Mouse (Mus musculus) urinary bladder, postnatal 25 days (tissue): ENCODE measurements around the gene Rap1gap.

Experiments used
- DNase-seq: peaks from one replicate; pipeline ENCODE4 v3.0.0; 2022; ENCODE audit warnings: low spot score

The Rap1gap gene

DNA sequence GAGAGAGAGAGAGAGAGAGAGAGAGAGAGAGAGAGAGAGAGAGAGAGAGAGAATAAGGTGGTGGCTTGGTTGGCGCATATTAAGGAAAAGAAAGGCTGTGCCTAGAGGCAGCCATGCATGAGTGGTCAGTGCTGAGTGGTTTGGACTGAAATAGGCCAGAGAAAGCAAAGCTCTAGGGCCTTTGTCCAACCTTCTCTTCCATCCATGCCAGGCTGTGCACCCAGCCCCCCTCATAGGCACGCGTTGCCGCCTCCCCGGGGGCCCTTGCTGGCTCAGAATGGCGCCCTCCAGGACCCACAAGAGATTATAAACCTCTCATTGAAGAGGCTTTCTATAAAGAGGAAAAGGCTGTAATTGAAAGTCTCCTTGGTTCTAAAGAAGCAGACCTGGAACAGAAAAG, 3.0 kb upstream of the Rap1gap start:
- DNase-seq: no peak

DNA sequence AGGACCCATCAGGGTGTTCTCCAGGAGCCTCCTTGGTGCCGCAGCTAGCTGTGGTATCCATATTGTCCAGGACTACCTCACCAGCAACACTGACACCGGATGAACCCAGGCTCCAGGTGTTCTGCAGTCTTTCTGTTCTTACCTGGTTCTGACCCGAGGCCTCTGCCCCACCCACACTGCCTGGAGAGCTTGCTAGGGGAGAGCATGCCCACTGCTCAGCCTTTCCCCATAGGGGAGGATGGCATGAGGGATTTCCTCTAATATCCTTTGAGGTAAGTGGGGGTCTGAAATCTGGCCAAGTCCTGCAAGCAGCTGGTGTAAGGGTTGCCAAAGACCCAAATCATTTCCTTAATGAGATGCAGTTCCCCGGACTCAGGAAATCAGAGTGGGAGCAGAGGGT, 1.0 kb upstream of the Rap1gap start:
- DNase-seq: no peak

DNA sequence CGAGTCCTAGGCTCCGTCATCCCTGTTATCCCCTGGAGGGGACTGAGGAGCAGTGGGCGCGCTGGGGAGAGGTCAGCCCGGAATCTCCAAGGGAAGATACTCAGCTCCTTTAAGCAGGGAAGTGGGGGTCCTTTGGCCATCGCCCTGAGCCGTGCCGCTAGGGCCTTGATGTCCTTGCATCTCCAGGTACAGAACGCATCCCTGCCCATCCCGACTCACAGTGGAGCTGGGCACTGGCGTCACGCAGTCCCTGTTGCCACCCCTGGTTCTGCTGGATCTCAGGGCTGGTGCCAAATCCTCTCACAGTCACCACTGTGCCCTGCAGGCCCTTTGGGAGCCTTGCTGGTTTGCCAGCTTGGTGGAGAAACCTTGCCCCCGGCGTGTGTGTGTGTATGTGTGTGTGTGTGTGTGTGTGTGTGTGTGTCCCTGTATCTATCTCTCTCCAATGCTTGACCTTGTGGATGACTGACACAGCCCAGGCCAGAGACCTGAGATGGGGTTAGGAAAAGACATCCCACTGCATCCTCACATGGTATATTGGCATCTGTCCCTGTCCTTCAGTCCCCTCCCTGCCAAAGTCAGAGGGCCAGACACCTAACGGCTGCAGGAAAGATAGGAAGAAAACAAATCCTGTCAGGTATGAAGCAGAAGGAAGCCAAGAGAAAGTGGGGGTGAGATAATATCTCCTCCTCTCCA, 602 bp downstream of the Rap1gap start:
- no peak for DNase-seq

DNA sequence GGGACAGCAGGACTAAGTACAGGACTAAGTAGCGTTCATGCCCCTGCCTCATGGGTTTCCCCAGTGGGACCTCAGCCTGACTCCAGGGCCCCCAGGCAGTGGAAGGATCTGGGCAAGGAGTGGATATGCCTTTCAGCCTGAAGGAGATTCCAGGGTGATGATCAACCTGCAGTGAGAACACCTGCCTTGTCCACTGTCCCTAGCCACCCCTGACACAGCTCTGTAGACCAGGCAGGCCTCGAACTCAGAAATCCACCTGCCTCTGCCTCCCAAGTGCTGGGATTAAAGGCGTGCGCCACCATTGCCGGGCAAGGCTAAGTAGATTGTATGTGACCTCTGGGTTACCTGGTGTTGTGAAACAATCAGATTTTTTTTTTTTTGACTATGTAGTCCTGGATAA, 1.3 kb downstream of the Rap1gap start:
- DNase-seq: no peak

DNA sequence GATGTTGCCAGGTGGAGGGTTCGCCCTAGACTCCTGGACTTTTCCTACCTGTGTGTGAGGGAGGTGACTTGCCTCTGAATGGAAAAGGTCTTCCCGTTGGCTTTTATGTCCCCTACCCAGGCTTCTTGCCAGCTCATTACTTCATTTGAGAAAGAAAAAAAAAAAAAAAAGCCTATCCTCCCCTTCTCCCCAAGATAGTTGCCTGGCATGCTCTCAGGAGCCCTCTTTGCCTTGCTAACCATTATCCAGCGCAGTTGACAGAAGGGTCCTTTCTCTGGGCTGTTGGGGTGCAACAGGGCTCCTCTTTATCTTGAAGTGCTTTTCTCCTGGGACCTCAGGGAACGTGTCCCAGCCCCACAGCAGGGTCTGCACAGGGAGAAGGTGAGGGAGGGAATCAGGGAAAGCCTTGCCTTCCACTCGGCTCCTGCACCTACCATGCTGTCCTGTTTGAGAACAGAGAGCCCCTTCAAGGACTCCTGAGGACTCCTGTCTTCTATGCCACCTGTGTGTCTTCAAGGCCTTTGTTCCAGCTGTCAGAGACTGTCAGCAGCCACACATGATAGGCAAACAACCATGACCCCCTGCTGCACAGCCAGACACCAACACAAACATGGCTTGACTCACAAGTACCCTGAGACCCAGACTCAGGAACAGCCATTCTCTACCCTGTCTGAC, 1.9 kb downstream of the Rap1gap start:
- no peak for DNase-seq

DNA sequence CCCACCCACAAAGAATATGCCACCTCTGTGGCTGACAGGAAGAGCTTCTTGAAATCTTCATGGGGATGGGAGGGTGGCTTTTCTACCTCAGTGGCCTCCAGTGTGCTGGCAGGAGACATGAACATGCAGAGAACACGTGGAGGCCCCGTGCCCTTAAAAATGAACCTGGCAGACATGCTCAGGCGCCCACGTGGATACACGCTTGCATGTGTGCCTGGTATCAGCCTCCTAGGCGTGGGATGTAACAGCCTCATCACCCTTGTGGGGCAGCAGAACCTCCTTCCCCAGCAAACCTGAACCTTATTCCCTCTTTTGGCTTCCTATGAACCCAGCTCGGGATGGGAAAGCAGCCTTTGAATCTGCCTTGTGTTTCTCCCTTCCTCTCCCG, 2.4 kb downstream of the Rap1gap start:
- DNase-seq: no peak

DNA sequence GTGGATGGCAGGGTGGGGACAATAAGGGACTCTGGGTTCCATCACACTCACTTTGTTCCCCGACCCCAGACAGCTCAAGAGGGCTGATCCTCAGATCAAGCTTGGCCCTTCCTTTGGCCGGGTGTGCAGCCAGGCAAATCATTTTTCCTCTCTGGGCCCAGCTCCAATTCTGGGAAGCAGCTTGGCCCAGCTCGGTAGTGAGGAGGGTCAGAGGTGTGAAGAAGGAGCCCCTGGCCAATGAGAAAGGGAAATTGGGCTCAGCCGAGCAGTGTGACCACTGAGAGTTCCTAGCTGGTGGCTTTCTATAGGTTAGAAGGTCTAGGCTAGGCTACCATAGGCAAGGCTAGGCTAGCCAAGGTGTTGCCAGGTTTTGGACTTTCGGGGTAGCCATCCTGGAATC, 3.2 kb downstream of the Rap1gap start:
- no peak for DNase-seq

DNA sequence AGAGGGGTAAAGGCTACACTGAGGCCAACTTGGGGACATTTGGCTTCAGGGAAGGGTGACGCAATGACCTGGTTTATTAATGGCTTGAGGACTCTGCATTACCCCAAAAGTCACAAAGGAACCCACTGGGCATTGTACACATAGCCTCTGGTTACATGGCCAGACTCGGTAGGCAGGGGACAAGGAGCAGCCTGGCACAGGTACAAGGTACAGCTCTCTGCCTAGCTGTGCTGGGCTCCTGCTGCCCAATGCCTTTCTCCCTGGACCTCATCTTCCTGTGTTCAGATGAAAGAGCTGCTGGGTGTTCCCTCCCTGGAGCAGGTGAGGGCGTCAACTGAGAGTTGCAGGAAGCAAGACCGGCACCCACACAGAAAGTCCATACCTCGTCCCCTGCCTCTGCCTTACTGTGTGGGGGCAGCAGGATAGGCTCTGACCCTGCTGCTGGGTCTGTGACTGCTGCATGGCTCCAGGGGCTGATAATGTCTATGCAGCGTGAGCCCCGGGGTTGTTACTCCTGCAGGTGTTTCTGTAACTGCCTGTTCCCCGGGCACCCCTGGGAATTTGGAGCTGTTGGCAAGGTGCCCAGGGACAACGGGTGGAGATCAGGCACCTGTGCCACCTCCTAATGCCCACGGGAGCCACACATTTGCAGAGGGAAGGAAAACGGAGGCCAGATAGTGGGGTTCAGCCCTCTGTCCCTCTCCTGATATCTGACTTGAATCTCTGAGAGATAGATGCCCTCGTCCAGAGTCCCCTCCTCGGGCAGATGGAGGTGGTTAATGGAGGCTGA, 7.4 kb downstream of the Rap1gap start:
- DNase-seq: no peak

DNA sequence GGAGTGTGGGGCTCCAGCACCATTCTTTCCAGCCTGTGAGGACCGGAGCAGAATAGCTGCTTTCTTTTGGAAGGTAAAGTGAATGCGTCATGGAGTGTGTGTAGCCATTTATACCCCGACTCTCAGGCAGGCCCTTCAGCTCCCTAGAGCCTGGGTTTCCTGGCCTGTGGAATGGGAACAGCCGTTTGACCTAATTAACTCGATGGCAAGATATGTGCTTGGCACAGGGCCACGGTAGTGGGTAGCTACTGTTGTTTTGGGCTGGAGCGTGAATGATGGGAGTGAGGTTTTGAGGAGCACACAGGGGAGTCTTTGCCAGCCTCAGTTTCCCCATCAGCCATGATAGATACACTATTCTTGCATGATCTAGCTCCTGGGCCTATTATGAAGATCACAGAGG, 11.0 kb downstream of the Rap1gap start:
- DNase-seq: no peak

DNA sequence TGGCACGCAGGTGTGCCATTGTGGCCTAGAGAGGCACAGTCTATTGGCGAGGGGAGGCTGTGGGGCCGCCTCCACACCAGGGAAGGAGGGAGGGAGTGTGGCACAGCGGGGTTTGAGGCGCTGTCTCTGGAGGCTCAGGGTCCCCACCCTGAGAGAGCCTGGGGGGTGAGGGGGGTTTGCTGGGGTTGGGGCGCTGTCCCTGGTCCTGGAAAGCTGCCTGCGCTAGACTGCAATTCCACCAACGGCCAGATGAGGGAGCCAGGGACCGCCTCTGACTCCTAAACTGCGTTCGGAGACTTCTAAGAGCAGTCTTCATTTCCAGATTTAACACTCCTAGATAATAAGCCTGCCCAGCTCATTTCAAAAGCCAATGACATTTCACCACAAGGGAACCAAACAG, 11.5 kb downstream of the Rap1gap start:
- peak; percentile 68 for DNase-seq

DNA sequence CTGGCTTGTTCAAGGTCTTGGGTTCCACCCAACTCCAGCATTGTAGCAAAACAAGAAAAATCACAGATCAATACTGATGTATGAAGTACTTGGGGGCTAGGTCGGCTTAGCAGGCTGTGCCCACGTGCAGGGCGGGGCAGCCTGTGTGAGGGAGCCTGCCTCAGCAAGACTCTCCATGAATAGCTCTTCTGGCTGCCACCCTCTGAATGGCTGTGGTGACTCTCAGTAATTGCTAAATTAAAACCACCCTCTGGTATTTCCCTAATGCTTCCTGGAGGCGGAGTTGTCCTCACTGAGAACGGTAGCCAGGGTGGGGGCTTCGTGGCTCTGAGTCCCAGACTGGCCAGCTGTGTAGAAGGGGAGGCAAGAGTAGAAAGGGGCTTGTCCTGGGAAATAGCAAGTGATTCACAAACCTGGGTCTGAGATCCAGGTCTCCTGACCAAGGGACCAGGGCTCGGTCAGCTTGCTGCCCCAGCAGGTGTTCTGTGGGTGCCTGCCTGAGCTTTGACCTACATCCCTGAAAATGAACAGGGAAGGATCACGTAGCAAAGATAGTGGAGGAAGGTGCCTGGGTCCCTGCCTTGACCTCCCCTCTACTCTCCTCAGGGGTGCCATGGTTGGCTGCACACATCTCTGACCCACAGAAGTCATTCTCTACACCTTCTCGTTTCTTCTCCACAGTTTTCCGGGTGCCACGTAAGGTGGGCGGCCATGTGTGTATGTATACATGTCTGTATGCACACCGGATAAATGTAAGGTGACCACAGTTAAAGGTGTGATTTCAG, 12.4 kb downstream of the Rap1gap start:
- DNase-seq: no peak

DNA sequence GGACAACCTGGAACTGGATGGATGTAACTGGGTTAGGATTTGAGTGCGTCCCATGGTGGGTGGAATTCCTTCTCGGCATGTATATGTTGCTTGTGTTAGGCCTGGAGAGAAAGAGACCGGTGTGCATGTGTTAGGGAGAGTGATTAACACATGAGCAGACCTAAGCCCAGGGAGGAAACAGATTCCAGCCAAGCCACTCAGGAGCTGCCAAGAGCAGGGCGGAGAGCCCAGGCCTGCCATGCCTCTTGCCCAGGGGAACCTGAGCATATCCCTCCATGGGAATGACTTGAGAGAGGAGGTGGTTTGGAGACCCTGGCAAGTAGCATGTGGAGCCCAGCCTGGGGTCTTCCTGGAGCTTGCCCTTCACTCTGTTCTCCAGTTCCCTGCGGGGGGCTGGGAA, 13.4 kb downstream of the Rap1gap start:
- no peak for DNase-seq

DNA sequence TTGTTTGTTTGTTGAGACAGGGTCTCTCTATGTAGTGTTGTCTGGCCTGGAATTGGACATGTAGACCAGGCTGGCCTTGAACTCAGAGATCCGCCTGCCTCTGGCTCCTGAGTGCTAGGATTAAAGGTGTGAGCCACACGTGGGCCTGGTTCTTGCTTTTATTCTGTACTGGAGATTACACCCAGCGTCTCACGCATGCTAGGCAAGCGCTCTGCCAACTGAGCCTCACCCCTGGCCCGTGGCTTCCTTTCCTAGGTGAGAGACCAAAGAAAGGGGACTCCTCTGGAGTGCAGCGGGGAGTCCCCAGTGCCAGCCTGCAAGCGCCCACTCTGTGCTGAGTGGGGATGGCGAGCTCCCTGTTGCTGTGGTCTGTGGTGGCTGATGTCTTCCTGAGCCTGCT, 14.0 kb downstream of the Rap1gap start:
- no peak for DNase-seq

DNA sequence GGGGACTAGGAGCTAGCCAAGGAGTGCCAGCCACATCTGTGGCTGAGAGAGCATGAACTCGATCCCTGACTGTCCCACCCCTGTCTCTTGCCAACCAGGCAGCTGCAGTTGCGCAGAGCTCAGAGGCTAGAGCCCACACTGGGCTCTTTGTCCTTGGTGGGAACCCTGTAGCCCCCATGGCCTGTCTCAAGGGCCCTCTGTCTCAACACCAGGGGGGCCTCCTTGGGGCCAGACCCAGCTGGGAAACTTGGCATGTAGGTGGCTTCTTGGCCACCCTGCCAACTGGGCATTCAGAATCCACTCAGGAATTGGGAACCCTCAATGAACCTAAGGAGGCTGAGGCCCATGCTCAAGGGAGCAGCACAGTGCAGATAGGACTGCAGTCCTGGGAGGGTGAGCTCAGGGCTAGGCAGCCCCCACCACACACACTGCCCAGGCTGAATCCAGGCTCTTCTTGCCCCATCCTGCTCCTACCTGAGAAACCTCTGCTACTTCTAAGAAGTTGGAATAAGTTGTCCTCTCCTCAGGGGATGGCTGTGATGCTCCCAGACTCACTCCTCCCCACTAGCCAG, 15.5 kb downstream of the Rap1gap start:
- no peak for DNase-seq

DNA sequence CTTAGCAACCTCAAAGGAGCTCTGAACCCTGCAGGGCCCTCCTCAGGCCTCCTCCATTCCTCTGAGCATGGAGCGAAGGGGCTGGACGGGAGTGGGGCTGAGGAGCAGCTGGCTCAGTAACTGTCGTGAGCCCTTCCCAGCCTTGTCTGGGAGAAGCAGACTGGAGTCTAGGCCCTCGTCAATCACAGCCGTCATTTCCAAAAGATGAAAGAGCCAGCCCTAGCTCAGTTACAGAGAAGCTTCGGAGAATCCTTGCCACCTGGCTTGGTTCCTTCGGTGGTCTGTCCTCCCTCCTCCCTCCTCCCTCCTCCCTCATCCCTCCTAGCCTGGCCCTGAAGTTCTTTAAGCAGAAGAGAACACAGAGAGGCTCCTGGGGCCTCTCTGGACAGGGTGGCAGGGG, 16.2 kb downstream of the Rap1gap start:
- DNase-seq: no peak

DNA sequence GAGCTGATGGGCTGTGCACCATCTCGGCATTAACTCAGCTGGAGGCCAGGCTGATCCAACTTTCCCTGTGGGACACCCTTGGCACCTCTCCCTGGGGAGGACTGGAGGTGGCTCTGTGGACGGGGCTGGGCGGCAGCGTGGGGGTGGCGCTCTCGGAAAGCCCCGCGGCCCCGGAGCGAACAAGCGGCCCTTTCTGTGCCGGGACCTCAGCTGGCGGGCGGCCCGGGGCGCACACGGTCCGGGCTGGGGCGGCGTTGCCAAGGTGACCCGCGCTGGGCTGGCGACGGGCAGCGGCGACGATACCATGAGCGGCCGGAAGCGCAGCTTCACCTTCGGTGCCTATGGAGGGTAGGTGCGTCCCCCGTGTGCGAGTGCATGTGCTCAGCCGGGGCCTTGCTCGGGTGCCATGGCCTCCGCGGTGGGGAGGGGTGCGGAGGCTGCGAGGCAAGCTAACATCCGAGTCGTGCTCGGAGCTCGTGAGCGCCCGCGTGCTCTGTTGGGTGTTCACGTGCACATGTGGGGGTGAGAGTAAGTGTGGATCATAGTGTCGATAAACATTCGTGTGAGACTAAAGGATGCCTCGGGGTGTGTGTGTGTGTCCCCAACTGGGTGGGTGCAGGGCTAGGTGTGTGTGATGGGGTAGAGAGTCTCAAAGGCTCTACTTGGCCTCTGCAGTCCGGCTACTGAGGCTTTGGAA, 17.0 kb downstream of the Rap1gap start:
- no peak for DNase-seq

DNA sequence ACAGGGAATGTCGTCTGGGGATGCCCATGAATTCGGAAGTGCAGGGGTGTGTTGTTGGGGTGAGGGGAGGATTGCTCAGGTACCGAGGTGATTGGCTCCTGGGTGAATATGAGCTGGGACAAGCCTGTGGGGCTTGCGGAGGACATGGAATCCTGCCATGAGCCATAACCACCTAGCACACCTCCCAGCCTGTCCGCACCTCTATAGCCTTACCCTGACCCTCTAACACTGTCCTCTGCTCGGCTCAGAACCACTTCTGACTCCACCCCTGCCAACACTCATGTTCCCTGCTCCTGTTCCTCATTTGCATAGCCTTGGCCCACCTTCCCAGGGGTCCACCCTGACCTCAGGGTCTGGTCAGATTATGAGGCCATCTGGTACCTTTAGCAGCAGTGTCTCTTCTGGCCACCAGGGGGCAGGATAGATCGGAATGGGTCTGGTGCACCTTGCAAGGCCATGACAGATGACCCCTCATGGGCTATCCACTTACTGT, 18.5 kb downstream of the Rap1gap start:
- peak; percentile 45 for DNase-seq

DNA sequence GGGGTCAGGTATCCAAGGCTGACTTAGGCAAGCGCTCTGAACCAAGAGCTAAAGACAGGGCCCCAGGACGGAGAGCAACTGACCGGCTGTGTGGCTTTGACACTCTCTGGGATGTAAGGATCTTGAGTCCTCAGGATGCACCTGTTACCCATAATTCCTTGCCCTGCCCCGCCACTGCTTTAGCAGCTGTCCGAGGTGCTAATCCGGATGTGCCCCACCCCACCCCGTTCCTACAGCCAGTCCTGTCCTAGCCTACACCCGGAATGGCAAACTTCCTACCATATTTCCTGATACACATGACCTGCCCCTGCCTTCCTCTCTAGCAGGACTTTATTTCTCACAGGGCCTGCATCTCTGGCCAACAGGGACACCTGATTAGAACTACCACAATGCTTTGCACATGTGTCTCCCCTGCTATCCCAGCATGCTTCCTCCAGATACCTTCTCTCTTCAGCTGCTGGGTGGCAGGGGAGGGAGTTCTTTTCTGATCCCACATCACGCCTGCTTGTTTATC, 20.4 kb downstream of the Rap1gap start:
- no peak for DNase-seq

DNA sequence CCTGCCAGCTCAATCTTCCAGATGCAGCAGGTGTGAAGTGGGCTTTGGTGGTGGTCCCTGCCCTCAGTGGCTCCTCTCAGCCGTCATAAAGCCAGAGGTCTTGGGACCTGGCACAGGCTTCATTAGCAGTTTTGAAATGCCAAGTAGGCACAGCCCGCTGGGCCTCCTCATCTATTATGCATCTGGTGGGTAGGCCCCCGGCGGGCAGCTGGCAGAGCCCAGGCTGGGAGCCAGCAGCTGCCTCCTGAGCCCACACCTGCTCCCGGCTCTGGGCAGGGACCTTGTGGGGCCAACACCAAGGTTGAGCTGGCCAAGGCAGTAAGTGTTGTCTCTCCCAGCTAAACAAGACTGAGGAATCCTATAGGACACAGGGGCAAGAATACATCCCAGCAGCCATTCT, 21.8 kb downstream of the Rap1gap start:
- DNase-seq: no peak

DNA sequence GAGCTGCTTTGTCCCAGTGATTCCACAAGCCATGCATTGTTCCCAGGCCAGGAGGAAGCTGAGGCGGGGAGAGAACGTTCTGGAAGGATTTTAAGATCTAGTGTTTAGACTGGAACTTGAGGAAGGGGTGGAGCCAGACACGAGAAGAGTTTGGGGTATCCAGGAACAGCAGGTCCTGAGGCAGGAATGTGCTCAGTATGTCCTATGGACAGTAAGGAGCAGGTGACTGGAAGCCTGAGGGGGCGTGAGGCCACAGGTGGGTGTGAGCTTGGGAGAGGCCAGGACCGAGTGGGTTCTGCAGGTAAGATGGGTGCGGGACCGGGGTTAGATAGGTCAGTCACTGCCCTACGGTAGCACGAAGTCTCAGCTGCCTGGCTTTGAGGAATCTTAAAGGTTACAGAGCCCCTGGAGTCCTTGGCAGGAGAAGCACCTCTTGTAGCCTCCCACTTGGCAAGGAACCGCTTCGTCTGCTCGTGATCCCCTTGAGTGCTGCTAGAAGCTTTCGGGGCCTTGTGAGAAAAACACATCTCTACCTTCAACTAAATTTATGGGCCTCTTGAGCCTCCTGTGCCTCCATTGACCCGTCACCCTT, 22.8 kb downstream of the Rap1gap start:
- no peak for DNase-seq
